Mouse (Mus musculus) heart, postnatal 0 days (tissue): ENCODE data around the gene Phactr3.

Source experiments
- CTCF ChIP-seq: IDR thresholded peaks from 2 replicates; pipeline ENCODE4 v1.5.1; 2016; ENCODE audit warnings: antibody characterized with exemption, control low read depth, low read depth
- EP300 ChIP-seq: IDR thresholded peaks from 2 replicates; pipeline ENCODE4 v1.6.1; 2016; ENCODE audit warnings: antibody characterized with exemption, low read depth

- TF ChIP-seq CTCF = peak; percentile 88
- no peak for TF ChIP-seq EP300
Observed at GRCm38 (mm10) chr2:178264389-178264788, 145.6 kb downstream of the Phactr3 start.
